Mouse (Mus musculus) small intestine, adult 2 months (tissue): ENCODE data around the gene Taf6l. TPM values are rescaled to one million over a fixed set of nuclear protein-coding genes. Genes with fewer than 3 reads are reported as not detected.

Source experiments
- H3K27ac ChIP-seq: fragments of 200-500 bp; 2 replicates; pipeline ENCODE4 v1.5.1; 2012; ENCODE audit warnings: low read depth, low read length, control low read depth, inconsistent platforms; ENCODE audit not compliant: insufficient read depth
- H3K27me3 ChIP-seq: fragments of 200-500 bp; 2 replicates; pipeline ENCODE4 v1.6.1; 2012; ENCODE audit warnings: mild to moderate bottlenecking, moderate library complexity, low read length, inconsistent platforms; ENCODE audit not compliant: control insufficient read depth, insufficient read depth
- H3K36me3 ChIP-seq: fragments of 200-500 bp; 2 replicates; pipeline ENCODE4 v1.6.1; 2012; ENCODE audit warnings: mild to moderate bottlenecking, low read length, control low read depth, inconsistent platforms; ENCODE audit not compliant: control insufficient read depth, insufficient read depth
- H3K4me1 ChIP-seq: fragments of 200-500 bp; 2 replicates; pipeline ENCODE4 v1.6.1; 2012; ENCODE audit warnings: low read length, inconsistent platforms, mixed read lengths; ENCODE audit not compliant: control insufficient read depth, insufficient read depth, insufficient read length
- H3K4me3 ChIP-seq: fragments of 200-500 bp; 2 replicates; pipeline ENCODE4 v1.5.1; 2012; ENCODE audit warnings: low read depth, mild to moderate bottlenecking, control low read depth, inconsistent platforms, low read length, moderate library complexity
- CTCF ChIP-seq: fragments of 200-500 bp; IDR thresholded peaks from 2 replicates; pipeline ENCODE4 v1.5.1; 2012; ENCODE audit warnings: low read depth, mild to moderate bottlenecking, control low read depth, inconsistent platforms, low read length, moderate library complexity, mixed read lengths; ENCODE audit not compliant: insufficient replicate concordance, insufficient read length; ENCODE audit errors: extremely low read depth
- POLR2A ChIP-seq: fragments of 200-500 bp; IDR thresholded peaks from 2 replicates; pipeline ENCODE4 v1.6.1; 2012; ENCODE audit warnings: low read depth, mild to moderate bottlenecking, control low read depth, inconsistent platforms, low read length, moderate library complexity
- WGBS: fragments of 180-500 bp; shearing (Covaris S2); methylation state at CpG from one replicate; pipeline ENCODE4 v1.1.7; 2018; 5-methylcytosine and 5-hydroxymethylcytosine counted together
- polyA plus RNA-seq: library from polyadenylated mRNA; depleted of rRNA; stranded (reverse); fragments of >200 nt; gene quantifications from 2 replicates; pipeline ENCODE4 v1.2.3, GENCODE M21; 2012

The Taf6l gene
- polyA plus RNA-seq, 1 experiment = 8.1 TPM

DNA sequence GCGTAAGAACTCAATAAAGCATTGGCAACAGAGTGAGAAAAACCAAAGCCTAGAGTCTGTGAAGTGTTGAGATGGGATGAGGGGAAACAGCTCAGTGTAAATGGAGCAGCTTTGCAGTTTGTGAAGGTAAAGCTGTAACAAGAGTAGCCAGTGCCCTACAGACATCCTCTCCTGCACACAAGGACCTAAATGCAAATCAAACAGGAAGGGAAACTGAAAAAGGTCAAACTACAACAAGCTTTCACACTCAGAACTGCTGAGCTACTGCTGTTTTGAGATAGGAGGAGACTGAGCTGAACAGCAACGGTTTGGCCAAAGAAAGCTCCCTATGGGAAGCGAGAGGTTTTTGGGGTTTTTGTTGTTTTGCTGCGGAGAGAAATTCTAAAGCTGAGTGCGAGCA, 20.6 kb upstream of the Taf6l start:
- peaks cover 3% of the 10 kb centered on the region; the same call in 1 of the 2 replicates for H3K4me1 ChIP-seq
- peak overlapping the region; percentile 67; the same call in 1 of the 2 replicates for H3K27ac ChIP-seq
- no peaks in the 10 kb centered on the region for H3K27me3 ChIP-seq
- WGBS = 87% methylated on average over 5 of the region's 5 CpGs
- H3K4me3 ChIP-seq = no peak overlapping the region
- peaks cover 28% of the 10 kb centered on the region for H3K36me3 ChIP-seq
- TF ChIP-seq POLR2A = no peak
- no peak for TF ChIP-seq CTCF

DNA sequence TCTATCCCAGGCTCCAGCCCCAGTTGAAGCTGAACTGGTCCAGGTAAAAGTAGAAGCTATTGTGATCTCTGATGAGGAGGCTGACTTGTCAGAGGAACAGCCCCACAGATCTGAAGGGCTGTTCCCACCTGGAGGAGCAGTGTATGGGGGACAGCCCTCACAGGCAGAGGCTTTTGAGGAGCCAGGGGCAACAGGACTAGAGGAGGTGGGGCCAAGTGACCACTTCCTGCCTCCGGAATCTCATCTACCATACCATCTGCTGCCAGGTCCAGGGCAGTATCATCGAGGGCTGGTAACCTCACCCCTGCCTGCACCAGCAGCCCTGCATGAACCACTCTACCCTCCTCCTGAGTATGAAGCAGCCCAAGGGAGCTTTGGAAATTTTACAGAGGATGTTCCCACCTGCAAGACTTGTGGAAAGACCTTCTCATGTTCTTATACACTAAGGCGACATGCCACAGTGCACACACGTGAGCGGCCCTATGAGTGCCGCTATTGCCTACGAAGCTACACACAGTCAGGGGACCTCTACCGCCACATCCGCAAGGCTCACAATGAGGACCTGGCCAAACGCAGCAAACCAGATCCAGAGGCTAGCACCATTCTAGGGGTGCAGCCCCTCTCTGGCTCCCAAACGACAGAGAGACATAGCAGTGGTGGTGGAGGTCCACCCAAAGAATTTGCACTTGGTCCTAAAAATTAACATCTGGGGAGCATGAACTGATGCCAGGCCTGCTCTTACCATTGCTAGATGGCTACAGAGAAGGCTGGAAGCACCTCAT, 17.9 kb upstream of the Taf6l start:
- Histone ChIP-seq H3K36me3 (peaks cover 12% of the 10 kb centered on the region), H3K27ac (no peak overlapping the region), H3K27me3 (no peaks in the 10 kb centered on the region), H3K4me1 (peaks cover 3% of the 10 kb centered on the region; the same call in 1 of the 2 replicates), H3K4me3 (no peak overlapping the region)
- WGBS = 84% methylated on average over 11 of the region's 11 CpGs
- TF ChIP-seq POLR2A (no peak), CTCF (no peak)

DNA sequence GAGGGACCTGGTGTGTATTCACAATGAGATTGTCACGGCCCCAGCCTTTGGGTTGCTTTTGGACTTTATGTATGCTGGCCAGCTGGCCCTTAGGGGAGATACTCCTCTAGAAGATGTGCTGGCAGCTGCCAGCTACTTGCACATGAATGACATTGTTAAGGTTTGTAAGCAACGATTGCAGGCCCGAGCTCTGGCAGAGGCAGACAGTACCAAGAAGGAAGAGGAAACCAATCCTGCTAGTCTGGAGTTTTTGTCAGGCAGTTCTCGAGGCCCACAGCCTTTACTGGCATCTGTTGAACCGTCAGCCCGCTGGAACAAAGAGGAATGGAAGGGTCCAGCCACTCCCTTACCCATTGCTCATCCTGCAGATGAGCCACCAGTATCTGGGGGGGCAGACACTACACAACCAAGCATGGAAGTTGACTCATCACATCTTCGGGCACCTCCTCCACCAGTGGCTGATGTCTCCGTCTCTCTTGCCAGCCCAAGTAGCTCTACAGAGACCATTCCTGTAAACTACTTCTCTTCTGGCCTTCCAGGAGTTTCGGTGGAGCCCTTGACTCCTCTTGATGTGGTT, 17.1 kb upstream of the Taf6l start:
- no peak overlapping the region for H3K4me3 ChIP-seq

DNA sequence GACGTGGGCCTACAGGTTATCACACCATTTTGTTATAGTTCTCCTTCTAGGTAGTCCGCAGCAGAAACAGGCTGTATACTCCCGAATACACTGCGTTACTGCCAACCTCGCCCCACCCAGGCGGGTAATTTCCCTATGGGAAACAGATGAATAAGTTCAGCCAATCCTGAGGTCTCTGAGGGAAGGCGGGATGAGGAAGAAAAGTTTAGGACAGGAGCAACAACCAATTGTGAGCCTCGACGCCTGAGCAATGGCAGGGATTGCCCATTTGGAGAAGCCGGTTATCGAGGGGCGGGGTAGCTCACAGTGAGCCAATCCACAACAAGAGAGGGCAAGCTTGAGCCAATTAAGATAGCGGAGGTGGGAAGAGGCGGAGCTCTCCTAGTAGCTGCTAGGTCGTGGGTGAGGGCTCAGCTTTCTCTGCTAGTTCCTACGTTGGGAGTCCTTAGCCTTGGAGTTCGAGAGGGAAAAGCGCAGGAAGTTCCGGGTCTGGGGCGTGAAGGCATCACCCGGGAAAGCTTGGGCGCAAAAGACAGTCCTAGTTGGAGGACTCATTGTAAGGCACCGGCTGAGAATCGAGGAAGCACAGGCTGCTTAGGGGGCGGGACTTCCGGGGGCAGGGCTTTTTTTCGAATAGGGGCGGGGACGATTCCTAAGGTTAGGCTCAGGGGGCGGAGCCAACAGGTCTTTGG, 16.1 kb upstream of the Taf6l start, which contains the start of gene Zbtb3:
Gene Zbtb3, plus strand, starts transcription at position 426 of the 692 bp plus-strand sequence.
- H3K4me3 ChIP-seq = peak within 1 kb of the TSS; percentile 87
- peak within 1 kb of the TSS; percentile 67 for H3K27ac ChIP-seq
- peaks cover 6% of the 10 kb centered on the region for H3K36me3 ChIP-seq
- TF ChIP-seq CTCF (no peak), POLR2A (peak; percentile 19; the same call in 1 of the 2 replicates)
- WGBS = under 1% methylated on average over 30 of the region's 30 CpGs
- H3K27me3 ChIP-seq = no peaks in the 10 kb centered on the region
- H3K4me1 ChIP-seq = peaks cover 5% of the 10 kb centered on the region; the same call in 1 of the 2 replicates

More for the DNA sequence above, 17.1 kb upstream of the Taf6l start:
- 86% methylated on average over 9 of the region's 9 CpGs for WGBS
- no peaks in the 10 kb centered on the region for H3K27me3 ChIP-seq
- H3K4me1 ChIP-seq = peaks cover 3% of the 10 kb centered on the region; the same call in 1 of the 2 replicates
- peaks cover 9% of the 10 kb centered on the region for H3K36me3 ChIP-seq
- H3K27ac ChIP-seq = no peak overlapping the region
- TF ChIP-seq CTCF (no peak), POLR2A (no peak)

DNA sequence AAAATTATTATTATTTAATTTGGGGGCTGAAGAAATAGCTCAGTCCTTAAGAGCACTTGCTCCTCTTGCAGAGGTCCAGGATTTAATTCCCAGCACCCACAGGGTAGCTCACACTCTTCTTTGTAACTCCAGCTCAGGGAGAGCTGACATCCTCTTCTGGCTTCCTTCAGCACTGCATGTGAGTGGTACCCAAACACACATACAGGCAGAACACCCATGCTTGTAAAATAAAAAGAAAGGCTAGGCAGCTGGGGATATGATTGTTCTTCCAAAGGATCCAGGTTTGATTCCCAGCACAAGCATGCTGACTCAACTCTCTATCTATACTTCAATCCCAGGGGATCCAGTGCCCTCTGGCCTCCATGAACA, 12.7 kb upstream of the Taf6l start:
- Histone ChIP-seq H3K27ac (no peak overlapping the region), H3K4me3 (no peak overlapping the region), H3K4me1 (peaks cover 5% of the 10 kb centered on the region; the same call in 1 of the 2 replicates), H3K27me3 (no peaks in the 10 kb centered on the region), H3K36me3 (peaks cover 6% of the 10 kb centered on the region)
- TF ChIP-seq CTCF = no peak
- no peak for TF ChIP-seq POLR2A

DNA sequence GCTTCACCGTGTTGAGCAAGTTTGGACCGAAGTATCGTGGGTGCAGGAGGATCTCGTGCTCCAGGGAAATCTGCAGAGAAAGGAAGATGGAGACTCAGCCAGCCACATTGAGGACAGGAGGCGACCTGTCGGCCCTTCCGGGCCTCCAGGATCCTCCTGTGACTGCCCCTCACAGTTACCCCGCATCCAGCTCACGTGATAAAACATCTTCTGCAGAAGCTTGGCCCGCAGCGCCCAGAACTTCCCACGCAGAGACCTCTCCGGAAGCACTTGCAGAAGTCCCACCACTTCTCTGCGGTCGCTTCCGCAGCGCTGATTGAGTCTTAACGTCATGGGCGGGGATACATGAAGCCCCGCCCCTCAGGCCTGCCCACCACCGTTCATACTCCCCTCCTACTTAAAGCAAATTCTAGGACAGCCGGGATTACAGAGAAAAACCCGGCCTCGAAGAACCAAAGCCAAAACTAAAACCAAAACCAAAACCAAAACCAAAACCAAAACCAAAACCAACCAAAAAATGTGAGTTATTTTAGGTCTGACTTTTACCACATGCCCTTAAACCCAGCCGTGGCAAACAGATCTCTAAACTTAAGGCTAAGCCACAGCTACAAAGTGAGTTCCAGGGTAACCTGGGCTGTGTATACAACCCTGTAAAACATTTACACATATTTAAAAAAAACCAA, 12.2 kb upstream of the Taf6l start, which contains the start of gene Polr2g:
Gene Polr2g, minus strand, starts transcription at position 314 of the 683 bp plus-strand sequence.
- Histone ChIP-seq H3K4me3 (peak within 1 kb of the TSS; percentile 75), H3K27ac (peak within 1 kb of the TSS; percentile 34), H3K36me3 (peaks cover 10% of the 10 kb centered on the region), H3K27me3 (no peaks in the 10 kb centered on the region), H3K4me1 (peaks cover 5% of the 10 kb centered on the region; the same call in 1 of the 2 replicates)
- WGBS = 1% methylated on average over 25 of the region's 25 CpGs
- TF ChIP-seq POLR2A = peak; percentile 70; the same call in 1 of the 2 replicates
- TF ChIP-seq CTCF = no peak
